Mouse (Mus musculus) spleen, postnatal 36 days (tissue): Measurements from ENCODE around the gene Dync1li2.

Source experiments
- DNase-seq, 2 experiments: peaks; one replicate each; pipeline ENCODE4 v3.0.0; 2022; ENCODE audit warnings: low spot score in 2 of 2, mixed read lengths in 1 of 2

The Dync1li2 gene

DNA sequence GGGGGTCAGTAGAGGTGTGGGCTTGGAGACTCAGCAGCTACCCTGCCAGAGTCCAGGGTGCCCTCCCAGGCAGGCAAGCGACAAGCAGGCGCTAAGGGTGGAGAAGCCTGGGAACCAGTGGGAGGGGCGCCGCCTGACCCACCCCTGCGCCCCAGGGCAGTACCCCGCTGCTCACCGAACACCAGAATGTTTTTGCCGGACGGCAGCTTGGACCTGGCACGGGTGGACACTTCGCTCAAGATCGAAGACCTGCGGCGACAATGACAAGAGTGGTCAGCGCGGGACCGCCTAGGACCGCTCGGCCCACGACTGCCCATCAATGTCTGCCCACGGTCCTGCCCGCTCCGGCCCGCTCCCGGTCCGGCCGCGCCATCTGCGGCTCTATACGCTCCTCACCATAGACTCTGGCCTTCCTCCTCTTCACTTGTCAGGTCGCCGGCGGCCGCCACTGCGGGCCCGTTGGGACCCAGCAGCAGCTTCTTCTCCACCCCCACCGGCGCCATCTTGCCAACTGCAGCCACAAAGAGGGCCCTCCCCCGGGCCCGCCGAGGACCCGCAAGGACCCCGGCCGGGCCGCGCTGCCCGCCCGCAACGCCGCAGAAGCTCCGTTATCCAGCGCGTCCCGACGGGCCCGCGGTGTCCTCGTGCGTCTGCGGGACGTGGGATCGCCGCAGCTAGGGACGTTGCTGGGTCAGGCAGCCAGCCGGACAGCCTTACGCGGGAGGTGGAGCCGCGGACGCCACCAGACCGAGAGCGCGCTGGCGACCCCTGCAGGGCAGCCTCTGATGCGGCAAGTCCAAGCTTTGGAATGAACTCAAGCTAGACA, at the start of gene Dync1li2:
Dync1li2 (minus strand) TSS at position 749 of the 826 bp plus-strand sequence.
- peak; percentile 86 to 88 for DNase-seq

DNA sequence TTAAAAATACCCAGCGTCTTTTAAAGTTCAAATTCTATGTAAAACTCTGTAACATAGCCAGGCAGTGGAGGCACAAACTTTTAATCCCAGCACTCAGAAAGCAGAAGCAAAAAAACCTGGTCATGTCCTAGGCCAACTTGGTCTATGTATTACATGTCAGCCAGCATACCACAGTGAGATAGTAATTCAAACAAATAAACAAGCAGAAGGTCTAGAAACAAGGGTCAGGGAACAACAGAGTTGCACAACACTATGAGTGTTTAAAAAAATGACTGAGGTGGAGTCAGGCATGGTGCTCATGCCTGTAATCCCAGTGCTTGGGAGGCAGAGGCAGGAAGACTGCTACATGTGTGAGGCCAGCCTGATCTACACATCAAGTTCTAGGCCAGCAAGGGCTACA, 36.2 kb upstream of the Dync1li2 start:
- DNase-seq = no peak

DNA sequence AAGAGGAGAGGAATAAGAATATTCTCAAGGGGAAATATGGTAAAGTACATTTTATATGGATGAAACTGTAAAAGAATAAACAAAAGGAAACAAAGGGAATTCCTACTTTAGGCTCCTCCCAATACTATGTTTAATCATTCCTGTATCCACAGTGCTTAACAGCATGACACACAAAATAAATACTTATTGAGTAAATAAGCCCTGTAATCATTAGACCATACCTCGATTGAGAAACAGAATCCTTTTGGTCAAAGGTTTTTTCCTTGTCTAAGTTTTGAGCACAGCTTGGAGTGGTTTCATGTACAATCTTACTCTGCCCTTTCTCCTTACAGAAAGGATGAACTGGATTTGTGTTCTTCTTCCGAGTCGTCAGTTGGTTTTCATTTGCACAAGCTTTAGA, 29.6 kb upstream of the Dync1li2 start:
- DNase-seq = no peak

DNA sequence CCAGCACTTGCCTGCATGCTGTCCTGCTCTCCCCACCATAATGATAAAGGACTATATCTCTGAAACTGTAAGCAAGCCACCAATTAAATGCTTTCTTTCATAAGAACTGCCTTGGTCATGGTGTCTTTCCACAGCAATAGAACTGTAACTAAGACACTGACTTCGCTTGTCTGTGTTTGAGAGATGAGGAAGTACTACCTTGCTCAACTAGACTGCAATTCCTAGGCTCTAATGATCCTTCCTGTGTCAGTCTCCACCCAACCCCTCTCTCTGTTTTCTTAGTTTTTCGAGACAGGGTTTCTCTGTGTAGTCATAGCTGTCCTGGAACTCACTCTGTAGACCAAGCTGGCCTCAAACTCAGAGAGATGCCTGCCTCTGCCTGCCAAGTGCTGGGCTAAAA, 24.6 kb upstream of the Dync1li2 start:
- no peak for DNase-seq

DNA sequence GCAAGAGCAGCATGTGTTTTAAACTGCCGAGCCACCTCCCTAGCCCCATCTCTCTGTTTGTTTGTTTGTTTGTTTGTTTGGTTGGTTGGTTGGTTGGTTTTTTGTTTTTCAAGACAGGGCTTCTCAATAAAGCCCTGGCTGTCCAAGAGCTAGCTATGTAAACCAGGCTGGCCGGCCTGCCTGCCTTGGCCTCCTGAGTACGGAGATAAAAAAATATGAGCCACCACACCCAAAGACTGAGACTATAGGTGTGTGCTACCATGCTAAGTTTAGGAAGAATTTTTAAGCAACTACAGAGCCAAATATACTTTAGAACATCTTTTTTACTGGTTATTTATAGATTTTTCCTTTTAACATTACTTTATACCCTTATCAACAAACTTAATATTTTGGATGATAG, 9.3 kb upstream of the Dync1li2 start:
- DNase-seq = no peak

DNA sequence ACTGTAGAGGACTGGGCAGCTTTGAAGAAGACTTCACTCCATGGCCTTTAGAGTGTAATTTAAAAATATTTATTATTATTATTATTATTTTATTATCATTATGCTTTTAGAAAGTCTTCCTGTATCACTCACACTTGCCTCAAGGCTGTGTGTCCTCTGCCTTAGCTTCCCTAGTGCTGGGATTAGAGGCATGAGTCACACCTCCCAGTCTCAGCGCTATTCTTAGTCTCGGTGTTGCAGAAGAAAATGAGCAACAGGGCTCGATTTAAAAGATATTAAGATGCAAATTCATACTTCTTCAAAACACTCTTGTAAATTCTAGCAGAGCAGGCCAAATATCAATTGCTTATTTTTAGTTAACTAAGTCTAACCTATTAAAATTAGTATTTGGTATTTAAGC, 5.9 kb upstream of the Dync1li2 start:
- no peak for DNase-seq

DNA sequence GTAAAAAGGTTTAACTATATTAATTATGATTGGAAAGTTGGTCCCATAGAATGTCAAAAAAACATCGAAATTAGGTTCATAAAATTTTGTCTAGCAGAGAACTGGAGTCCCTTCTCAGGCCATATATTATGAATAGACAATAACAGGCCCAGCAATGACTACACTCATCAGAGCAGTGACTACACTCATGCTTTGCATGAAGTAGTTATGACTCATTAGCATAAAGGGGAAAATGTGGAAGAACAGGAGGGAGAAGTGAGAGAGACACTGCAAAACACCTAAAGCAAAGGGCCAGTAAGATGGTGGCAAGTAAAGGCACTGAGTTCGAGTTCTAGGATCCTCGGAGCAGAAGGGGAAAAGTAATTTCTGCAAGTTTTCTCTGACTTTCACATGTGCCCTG, 3.2 kb upstream of the Dync1li2 start:
- DNase-seq = no peak

DNA sequence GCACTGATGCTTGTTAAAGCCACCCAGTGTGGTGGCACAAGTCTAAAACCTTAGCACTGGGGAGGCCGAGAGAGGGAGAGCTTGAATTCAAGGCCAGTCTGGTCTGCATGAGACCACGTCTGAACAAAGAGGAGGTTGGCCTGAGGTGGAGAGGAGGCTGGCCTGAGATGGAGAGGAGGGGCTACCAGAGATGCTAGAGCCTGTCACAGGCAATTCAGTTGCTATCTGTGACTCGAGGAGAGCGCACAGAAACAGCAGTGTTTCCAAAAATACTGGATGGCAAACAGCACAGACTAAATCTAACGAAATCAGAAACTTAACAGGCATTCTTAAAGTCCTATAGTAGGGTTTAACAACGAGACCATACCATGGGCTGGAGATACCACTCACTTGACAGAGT, 2.4 kb upstream of the Dync1li2 start:
- no peak for DNase-seq

DNA sequence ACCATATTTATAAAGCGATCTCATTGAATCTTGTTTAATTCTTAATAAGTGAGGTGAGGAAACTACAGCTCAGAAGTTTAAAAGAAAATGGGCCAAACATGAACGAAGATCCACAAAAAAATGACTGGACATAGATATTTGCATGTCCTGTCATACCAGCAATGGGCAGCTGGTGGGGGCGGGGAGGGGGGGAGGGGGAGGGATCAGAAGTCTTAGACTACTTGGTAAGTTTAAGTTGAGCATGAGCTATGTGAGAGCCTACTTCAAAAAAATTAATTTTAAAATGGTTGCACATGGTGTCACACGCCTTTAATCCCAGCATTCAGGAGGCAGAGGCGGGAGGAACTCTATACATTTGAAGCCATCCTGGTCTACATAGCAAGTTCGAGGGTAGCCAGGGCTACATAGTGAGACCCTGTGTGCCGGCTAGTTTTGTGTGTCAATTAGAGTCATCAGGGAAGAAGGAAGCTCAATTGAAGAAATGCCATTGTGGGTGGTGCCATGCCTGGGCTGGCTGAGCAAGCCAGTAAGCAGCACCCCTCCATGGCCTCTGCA, 355 bp upstream of the Dync1li2 start:
- DNase-seq = no peak

DNA sequence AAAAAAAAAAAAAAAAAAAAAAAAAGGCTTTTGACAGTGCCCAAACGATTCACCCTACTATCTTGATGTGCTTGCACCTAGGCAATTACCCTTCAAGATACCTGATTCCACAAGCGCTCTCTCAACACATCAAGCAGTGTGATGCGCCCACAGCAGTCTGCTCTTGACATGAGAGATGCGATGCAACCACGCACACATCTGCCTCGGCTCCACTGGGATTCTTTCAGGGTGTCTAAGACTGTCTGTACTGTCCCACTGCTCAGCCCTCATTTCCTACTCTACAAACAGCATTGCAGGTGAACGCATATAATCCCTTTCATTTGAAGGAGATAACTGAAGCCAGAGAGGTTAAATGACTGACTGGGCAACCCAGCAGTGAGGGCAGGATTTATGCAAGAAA, 1.2 kb downstream of the Dync1li2 start:
- no peak for DNase-seq

DNA sequence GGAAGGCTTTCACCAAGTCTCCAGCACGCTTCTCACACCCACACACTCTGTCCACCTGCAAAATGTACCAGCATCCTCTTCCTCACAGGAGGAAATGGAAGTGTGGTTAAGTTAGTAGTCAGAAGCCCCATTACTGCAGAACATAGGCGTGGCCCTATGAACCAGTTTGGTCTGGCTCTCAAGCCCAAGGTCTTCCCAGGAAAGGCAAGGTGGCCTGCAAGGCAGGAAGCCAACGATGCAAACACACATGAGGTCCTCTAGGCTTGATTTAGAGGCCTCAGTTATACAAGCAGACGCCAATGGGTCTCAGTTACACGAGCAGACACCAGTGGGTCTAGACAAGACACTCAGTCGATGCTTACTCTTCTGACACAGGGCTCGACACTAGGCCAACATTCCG, 3.4 kb downstream of the Dync1li2 start:
- DNase-seq = no peak

DNA sequence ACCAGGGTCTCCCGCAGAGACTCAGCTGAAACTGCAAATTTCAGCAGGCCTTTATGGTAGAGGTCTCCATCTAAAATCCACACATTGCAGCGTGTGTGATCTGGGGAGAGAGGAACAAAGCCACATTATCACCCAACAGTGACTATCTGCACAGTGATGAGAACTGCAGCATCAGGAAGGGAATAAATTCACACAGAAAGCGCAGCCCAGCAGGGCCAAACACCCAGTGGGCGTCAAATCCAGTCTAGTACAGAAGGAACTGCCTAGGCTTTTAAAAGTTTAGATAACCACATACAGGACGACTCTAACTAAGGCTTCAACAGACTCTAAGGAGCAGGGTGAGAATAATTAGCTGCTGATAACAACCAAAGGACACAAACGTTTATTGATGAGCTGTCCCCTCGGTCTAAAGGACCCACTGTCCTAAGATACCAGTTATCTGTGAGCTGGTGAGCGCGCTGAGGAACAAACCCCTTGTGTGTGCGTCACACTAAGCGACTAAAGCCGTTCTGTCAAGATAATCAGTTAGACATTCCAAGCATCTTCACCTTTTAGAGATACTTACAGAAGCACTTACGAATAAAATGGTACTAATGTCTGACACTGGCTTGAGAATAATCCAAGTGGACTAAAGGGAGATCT, 5.2 kb downstream of the Dync1li2 start:
- DNase-seq = no peak

DNA sequence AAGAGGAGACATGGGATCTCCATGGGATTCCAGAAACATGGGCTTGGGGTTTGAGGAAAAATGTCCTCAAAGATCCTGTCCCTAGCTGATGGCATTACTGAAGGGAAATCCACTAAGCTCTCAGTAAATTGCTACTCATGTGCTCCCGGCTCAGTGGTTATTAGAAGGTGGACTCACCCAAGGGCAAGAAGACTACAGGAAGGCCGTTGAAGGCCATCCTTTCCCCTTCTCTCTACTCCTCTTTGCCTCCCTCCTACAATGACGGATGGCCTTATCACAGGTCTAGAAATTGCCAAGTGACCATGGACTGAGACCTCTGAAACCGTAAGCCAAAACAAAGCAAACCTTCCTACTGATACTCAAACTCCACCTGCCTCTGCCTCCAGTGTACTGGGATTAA, 6.3 kb downstream of the Dync1li2 start:
- no peak for DNase-seq

DNA sequence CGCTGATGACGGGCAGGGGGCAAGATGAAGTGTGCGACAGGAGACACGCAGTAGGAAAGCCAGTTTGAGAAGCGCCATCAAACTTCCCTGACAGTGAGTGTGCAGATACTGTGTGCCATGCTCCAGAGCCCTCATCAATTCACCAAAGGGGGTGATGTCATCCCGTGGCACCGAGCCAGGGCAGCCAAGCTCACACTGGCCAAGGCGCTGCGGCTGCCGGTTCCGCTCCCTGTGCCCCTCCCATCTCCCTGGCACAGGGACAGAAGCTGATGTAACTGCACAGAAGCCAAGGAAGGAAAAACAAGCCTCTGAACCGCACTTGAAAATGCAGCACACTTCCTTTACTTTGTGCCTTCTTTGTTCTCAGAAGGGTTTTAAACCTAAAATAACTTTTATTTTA, 6.8 kb downstream of the Dync1li2 start:
- DNase-seq = peak; percentile 78 to 87

DNA sequence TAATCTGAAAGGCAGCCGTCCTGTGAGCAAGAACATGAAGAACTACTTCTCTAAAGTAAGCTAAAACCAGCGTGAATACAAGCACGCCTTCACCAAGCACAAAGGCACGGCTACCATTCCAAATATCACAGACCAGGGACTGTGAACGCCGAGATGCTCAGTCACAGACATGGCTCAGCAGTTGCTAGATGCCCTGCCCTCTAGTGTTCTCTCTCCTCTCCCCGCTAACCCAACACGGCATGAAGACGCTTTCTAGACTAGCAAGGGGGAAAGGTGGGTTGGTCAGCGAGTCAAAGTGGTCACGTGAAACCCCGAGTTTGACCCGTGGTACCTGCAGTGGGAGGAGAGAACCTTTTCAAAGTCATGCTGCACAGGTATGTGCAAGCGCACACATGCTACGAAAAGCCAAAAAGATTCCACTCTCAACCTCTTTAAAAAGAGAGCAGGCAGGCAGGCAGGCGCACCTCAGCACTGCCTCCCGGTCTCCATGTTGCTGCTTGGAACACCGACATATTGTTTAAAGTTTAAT, 8.0 kb downstream of the Dync1li2 start:
- DNase-seq = no peak

DNA sequence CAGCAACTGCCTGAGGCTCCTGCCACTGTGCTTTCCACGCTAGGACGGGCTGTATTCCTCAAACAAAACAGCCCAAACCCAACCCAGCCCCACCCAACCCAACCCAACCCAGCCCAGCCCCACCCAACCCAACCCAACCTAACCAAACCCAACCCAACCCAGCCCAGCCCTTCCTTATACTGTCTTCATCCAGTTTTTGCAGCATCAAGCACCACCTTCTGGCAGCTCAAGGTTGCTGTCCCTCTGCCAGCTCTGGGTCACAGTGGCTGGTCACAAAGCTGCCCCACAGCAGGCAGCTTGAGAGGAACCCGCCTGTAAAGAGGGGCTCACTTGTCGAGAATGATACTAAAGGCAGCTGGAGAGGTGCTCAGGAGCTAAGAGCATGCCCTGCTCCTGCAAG, 8.6 kb downstream of the Dync1li2 start:
- peak in 1 of 2 experiments; percentile 14 for DNase-seq

DNA sequence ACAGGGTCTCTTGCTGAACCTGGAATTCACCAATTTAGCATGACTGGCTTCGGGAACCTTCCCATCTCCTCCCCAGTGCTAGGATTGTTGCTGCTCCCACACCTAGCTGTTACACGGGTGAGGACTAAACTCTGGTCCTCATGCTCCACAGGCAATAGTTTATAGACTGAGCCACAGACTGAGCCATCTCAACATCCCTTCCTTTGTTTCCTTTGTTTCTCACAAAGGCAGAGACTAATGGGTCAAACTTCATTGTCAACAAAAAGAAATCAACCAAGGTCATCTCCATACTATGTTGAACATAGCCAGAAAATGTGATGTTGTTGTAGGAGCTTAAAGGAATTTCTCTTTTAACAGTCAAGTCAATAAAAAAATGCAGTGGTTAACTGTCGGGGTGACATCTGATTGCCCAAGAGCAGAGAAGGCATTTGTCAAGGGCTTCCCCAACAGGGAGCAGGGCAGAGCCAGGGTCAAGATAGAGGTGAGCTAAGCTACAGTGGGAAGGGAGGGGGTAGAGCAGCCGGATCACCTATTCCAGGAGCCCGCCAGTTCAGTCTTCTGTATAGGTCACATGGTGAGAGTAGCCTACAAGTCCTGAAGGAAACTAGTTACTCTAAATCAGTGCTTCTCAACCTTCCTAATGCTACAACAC, 9.5 kb downstream of the Dync1li2 start:
- no peak for DNase-seq

DNA sequence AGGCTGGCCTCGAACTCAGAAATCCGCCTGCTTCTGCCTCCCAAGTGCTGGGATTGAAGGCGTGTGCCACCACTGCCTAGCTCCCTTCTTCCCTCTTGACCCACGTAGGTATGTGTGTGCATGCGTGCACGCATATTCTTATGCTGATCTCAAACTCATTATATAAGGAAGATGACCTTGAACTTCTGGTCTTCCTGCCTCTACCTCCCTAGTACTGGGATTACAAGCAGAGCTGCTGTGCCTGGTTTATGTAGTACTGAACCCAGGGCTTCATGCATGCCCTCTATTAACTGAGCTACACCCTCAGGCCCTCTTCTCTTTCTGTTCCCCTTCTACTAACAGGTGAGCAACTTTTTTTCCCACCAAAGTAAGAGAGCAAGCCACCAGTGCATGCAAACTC, 10.2 kb downstream of the Dync1li2 start:
- no peak for DNase-seq

DNA sequence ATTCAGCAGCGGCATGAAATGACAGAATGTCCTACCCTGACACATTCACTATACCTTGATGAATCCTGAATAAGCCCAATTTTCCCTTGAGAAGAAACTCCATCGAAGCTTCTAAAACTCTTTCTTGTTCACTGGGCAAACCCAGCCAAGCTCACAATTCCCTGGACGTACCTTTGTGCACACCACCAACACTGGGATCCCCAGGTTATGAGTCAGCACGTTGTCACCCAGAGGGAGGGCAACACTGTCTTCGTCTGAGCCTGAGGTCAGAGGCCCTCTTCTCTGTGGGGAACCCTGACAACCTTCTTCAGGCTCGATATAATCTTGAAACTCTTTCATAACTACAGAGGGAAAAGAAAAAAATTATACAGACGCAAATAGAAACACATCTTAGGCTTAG, 12.6 kb downstream of the Dync1li2 start:
- no peak for DNase-seq

DNA sequence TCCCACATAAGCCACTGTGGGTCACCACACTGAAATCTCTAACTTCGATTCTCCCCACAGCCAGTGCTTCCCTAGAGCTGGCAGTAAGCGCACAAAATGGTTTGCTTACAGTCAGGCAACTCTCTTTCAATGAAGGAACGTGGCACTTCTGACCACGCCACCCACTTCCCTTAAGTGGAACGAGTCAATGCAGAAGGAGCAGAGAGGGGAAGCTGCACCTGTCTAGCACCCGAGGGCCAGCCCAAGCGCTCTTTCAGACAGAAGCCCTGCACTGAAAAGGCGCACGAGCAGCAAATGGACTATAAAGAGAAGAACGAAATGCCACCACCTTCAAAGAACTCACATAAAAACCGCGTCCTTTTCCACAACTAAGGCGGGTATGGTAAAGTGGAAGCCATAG, 15.1 kb downstream of the Dync1li2 start:
- DNase-seq = no peak

DNA sequence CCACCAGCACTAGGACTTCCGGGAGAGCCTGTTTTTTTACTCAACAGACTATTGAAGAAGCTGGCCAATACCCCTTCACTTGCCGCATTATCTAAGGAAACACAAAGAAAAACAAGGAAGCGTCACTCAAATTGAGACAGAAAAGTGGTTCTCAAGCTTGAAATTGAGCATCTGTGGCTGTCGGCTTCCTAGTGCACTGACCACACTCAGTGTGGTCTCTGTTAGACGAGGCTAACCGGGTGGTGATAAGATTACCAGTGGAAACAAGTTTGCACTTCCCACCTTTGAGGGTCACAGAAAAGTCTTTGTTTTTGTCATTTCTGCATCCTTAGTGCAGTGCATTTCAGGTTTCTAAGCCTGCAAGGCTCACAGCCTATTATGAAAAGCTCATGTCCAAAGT, 20.5 kb downstream of the Dync1li2 start:
- no peak for DNase-seq

DNA sequence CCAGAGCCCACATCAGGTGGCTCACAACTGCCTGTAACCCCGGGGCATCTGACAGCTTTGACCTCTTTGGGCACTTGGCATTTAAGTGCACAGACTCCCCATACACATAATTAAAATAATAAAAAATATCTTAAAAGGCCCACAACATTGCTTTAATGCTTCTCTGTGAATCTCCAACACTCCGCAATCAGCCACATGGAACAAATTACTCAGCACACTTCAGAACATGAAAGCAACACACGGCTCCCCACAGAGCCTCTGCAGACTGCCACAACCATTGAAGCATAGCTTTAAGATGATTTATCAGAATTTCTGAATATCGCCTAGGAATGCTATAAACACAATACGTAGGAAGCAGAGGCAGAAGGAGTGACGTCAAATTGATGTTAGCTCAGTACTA, 26.8 kb downstream of the Dync1li2 start:
- DNase-seq = no peak
